Mouse (Mus musculus) thymus, postnatal 0 days (tissue): ENCODE measurements around the gene Anapc15. TPM values are rescaled to one million over a fixed set of nuclear protein-coding genes. Genes with fewer than 3 reads are reported as not detected.

Experiments
- DNase-seq: peaks from one replicate; pipeline ENCODE4 v3.0.0-alpha.2; 2015; ENCODE audit warnings: low spot score
- polyA plus RNA-seq: library from polyadenylated mRNA; unstranded; fragments of >200 nt; fragmentation: Nextera tagmentation; extraction: Ambion mirVana; gene quantifications from 2 replicates; pipeline ENCODE4 v1.2.1, GENCODE M21; 2015

Gene Anapc15
- polyA plus RNA-seq, 1 experiment from 2014 or later = 102 TPM

DNA sequence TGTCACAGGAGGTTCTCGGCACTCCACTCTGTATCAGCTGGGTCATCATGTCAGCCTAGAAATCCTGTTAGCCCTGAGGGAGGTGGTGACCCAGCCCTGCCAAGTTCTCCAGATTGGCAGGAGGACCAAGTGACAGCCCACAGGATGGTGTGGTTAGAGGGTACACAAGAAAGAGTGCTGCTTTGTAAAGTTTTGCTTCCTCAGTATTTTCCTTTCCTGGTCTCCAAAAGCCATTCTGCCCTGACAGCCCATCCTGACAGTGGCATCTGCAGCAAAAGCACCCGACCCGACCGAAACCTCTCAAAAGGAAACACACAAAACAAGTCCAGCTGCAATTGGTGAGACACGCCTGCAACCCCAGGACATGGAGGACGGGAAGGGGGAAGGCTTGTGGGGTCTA is 19.3 kb upstream of the Anapc15 start:
- no peak for DNase-seq

- DNase-seq = no peak
These were observed 15.6 kb upstream of the Anapc15 start for GRCm38 (mm10) chr7:101847934-101848333.

DNA sequence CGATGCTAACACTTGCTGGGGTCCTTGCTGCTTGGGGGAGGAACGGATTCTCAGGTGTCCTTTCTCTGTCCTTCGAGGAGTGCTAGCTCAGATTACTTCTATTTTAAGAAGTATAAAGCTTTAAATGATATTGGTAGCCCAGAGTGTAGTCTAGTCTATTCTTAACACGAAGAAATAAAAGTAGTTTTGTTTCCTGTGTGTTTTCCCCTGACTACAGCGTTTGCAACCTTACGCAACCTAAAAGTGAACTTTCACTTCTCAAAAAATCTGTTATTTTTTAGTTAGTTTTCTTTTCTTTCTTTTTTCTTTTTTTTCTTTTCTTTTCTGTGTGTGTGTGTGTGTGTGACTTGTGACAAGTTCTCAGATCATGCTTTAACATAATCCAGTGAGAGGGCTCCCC is 11.8 kb upstream of the Anapc15 start:
- no peak for DNase-seq

GRCm38 (mm10) chr7:101852846-101853245 is 10.7 kb upstream of the Anapc15 start:
- DNase-seq = no peak

GRCm38 (mm10) chr7:101853816-101854215 is 9.7 kb upstream of the Anapc15 start:
- DNase-seq = no peak

DNA sequence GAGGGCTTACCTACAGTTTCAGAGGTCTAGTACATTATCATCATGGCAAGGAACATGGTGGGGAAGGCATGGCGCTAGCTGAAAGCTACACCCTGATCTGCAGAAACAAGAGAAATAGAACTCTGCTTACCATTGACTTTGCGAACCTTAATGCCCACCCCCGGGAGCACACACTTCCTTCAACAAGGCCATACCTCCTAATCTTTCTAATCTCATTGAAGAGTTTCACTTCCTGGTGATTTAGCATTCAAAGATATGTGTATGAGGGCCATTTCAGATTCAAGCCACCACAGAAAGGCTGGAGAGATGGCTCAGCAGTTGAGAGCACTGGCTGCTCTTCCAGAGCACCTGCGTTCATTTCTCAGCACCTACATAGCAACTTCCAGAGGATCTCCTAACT is 6.4 kb upstream of the Anapc15 start, which contains the start of gene Folr2:
Gene Folr2, minus strand, starts transcription at position 101 of the 400 bp plus-strand sequence.
- DNase-seq = no peak

DNA sequence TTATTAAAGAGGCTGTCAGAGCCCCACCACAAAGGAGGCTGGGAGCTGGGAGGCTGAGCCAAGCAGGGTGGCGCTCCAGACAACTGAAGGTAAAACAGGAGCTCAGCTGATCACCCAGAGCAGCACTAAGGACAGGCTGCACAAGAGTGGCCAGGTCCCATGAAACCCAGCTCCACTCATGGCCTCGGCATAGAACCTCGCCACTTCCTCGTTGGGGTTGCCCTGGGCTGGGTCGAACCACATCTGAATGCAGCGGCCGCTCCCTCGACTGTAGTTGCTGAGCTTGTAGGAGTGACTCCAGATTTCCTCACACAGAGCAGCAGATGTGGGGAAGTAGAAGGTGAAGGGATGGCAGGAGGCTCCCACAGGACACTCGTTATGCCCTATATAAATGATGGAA is 5.2 kb upstream of the Anapc15 start:
- no peak for DNase-seq

- DNase-seq = no peak
These were observed 2.5 kb upstream of the Anapc15 start for GRCm38 (mm10) chr7:101860978-101861377.

GRCm38 (mm10) chr7:101862291-101862690 is 1.2 kb upstream of the Anapc15 start:
- DNase-seq = no peak

- DNase-seq = no peak
These were observed 3.2 kb downstream of the Anapc15 start for GRCm38 (mm10) chr7:101866491-101867265.

- no peak for DNase-seq
These were observed 4.0 kb downstream of the Anapc15 start for GRCm38 (mm10) chr7:101867482-101867881.

- no peak for DNase-seq
These were observed 5.0 kb downstream of the Anapc15 start for GRCm38 (mm10) chr7:101868241-101869162.

- DNase-seq = no peak
These were observed 5.6 kb downstream of the Anapc15 start for GRCm38 (mm10) chr7:101869163-101869500.

DNA sequence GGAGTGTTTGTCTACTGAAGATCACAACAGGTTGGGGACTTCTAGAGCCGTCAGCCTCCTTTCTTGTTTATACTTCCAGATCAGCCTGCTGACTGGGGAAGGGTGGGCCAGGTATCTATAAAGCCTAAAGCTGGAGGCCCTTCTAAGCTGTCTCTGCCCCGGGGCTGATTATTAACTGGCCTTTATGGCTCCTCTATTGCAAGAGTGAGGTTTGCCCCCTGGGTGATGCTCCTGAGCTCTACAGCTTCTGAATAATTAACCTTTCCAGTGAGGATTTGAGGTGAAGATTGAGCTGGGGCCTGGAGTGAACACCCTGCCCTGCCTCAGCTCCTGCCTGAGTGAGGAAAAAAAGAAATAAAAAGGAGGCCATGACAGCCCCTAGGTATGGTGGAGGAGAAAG is 7.1 kb downstream of the Anapc15 start, which contains the start of gene Folr1:
Gene Folr1, minus strand, starts transcription at position 160 of the 400 bp plus-strand sequence.
- no peak for DNase-seq

GRCm38 (mm10) chr7:101871296-101871695 is 7.8 kb downstream of the Anapc15 start:
- no peak for DNase-seq

- DNase-seq = no peak
These were observed 12.5 kb downstream of the Anapc15 start for GRCm38 (mm10) chr7:101875978-101876377.

GRCm38 (mm10) chr7:101880855-101881254 is 17.3 kb downstream of the Anapc15 start:
- no peak for DNase-seq

DNA sequence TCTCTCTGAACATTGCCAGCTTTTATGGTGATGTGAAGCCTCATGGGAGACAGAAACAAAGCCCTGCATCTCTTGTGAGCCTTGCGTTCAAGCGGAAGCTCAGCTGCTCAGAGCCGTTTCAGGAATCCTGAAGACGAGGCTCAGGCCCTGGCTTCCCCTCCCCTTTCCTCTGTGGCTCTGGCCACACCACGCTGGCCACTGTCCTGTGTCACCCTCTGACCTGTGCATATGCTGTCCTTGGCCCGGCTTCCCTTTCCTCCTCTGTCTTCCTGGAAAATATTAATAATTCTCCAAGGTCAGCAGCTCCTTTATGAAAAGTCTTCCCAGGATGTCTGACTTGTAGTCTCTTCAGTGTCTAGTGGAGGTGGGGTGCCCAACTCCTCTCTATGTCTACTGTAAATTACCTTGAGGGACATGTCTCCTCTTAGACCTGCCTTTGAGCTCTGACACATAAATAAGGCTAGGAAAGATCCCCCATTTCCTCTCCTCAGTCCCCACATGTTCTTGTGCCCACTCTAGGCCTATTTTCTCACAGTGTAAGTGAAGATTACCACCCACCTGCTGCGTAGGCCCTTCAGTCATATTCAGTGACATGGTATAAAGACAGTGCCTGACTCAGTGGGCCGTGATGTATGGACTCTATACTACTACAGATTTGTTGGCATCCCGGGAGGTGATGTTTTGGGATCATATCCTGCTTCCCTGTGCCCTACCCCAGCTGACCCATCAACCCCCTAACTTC is 19.1 kb downstream of the Anapc15 start:
- no peak for DNase-seq

DNA sequence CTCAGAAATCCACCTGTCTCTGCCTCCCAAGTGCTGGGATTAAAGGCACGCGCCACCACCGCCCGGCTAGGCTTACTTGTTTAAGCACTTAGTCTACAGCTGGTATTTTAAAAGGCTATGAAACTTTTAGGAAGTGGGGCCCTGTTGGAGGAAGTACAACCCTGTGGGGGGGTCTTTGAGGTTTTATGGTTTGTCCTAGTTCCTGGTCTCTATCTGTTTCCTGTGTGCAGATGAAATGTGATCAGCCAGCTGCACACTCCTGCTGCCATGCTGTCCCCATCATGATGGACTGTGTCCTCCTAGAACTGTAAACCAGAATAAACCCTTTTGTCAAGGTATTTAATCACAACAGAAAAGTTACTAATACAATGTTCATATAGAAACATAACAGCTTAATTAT is 20.6 kb downstream of the Anapc15 start:
- no peak for DNase-seq

GRCm38 (mm10) chr7:101886274-101886673 is 22.8 kb downstream of the Anapc15 start:
- DNase-seq = no peak

DNA sequence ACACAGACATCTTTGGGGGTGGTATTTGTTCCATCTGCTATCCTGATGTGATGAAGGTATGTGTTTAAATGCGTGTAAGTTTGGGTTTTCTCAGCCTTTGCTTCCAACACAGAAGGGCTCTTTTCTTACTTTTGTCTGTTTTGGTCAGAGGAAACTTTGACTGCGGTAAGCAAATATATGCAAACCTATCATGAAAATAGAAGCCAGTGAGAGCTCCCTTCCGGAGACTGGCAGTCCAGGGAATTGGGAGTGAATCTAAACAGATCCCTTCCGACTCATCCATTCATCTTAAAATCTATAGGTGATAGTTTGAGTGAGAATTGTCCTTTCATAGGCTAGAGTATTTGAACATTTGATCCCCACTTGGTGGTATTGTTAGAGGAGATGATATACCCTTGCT is 24.9 kb downstream of the Anapc15 start:
- DNase-seq = no peak

DNA sequence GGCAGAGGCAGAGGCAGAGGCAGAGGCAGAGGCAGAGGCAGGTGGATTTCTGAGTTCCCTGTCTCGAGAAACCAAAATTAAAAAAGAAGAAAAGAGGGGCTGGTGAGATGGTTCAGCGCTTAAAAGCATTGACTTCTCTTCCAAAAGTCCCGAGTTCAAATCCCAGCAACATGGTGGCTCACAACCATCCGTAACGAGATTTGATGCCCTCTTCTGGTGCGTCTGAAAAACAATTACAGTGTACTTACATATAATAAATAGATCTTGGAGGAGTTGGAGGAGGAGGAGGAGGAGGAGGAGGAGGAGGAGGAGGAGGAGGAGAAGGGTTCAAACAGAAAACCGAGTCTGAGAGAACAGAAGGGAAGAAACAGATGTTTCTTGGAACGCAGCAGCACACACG is 32.2 kb downstream of the Anapc15 start:
- no peak for DNase-seq
